Mouse (Mus musculus): Measurements from ENCODE around the gene Maco1. TPM values are rescaled to one million over a fixed set of nuclear protein-coding genes. Genes with fewer than 3 reads are reported as not detected.

Gene Maco1
- polyA plus RNA-seq, 1 experiment from 2014 or later = 19.0 TPM

DNA sequence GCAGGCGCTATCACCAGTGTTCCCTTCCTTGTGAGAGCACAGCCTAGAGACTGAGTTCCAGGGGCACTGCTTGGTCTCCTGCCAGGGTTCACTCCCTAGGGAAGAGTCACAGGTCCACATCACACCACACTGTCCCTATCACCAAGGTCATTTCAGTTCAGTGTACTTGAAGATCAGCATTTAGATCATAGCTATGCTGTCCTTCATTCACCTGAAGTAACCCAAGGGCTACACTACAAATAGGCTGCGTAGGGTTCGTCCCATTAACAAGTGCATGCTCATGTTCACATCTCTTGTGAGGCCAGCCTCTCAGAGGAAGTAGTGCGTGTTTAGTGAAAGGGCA, 38.9 kb downstream of the Maco1 start:
- Histone ChIP-seq H3K9me3 (ENCODE audit: control insufficient read depth) (no peaks in the 10 kb centered on the region), H3K9ac (ENCODE audit: low read depth, low read length) (no peak overlapping the region), H3K27me3 (replicated peaks; ENCODE audit: control insufficient read depth, insufficient read depth, low read length) (no peaks in the 10 kb centered on the region), H3K4me3 (ENCODE audit: low read depth, low read length) (no peak overlapping the region), H3K36me3 (ENCODE audit: control insufficient read depth, insufficient read depth) (peaks cover 29% of the 10 kb centered on the region), H3K4me2 (replicated peaks; ENCODE audit: low read depth) (0 out of 2 replicates have a peak overlapping the region, but pooled peaks have one; percentile 32), H3K27ac (ENCODE audit: low read depth, low read length) (peak overlapping the region; percentile 90), H3K4me1 (replicated peaks; ENCODE audit: control insufficient read depth, insufficient read depth, low read length) (no peaks in the 10 kb centered on the region)
- WGBS = 61% methylated on average over 4 of the region's 4 CpGs
- TF ChIP-seq CTCF (IDR thresholded peaks at IDR 0.05; ENCODE audit: low read depth) = no peak
- ATAC-seq = peak; percentile 87

DNA sequence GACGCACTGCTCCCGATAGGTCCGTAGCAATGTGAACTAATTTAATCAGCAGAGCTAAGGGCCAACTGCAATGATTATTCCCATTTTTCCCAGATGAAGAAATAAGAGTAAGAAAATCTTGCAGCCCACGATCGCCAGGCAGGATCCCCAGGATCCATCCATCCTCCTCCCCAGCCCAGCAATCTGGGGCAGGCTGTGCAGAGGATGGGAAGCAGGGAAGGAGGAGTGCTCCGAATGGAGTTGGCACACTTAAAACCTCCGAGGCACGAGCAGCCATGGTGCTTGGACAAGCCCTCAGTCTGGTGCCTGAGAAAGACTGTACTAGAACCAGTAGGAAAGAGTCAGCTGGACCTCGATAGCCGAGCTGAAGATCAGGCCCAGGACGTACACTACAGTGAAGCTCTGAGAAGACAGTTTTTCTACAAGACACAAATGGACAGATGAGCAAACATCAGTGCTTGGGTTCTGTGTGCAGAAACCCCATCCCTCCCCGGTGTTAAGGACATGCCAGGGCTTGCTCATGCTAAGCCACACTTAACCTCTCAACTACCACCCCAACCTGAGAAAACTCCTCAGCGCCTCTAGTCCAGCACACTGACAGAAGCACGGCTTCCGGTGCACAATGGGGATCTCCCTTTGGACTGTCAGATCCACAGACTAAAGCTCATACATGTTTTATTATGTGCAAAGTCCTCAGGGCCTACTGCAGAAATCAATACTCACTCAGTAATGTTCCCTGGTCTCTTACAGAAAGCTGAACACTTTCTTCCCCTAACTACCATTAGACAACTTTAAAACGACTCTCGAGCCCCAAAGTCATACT, 39.5 kb downstream of the Maco1 start:
- no peak for TF ChIP-seq CTCF (IDR thresholded peaks at IDR 0.05; ENCODE audit: low read depth)

DNA sequence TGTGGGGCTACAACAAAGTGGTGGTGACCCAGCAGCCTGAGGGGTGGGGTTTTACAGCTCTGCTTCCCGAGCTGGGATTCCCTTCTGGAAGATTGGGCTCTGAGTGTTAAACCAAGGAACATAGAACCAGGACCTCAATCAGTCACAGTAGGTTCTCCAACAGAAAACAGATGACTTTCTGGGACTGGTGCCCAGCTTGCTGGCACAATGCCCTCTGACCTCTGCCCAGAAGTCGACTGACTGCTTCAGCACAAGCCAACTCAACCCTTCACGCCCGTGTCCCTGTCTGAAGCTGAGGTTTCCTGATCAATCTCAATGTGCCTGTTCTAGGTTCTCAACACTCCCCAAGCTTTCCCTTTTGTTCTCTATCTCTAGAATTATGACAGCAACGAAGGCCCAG, 48.4 kb downstream of the Maco1 start:
- Histone ChIP-seq H3K4me3 (ENCODE audit: low read depth, low read length) (no peak overlapping the region), H3K36me3 (ENCODE audit: control insufficient read depth, insufficient read depth) (peaks cover 64% of the 10 kb centered on the region), H3K4me1 (replicated peaks; ENCODE audit: control insufficient read depth, insufficient read depth, low read length) (peaks cover 4% of the 10 kb centered on the region; the same call in 1 of the 2 replicates), H3K9me3 (ENCODE audit: control insufficient read depth) (no peaks in the 10 kb centered on the region), H3K27ac (ENCODE audit: low read depth, low read length) (no peak overlapping the region), H3K9ac (ENCODE audit: low read depth, low read length) (no peak overlapping the region), H3K27me3 (replicated peaks; ENCODE audit: control insufficient read depth, insufficient read depth, low read length) (no peaks in the 10 kb centered on the region), H3K4me2 (replicated peaks; ENCODE audit: low read depth) (no peak overlapping the region)
- 47% methylated on average over 5 of the region's 5 CpGs for WGBS
- TF ChIP-seq CTCF (IDR thresholded peaks at IDR 0.05; ENCODE audit: low read depth) = no peak
- ATAC-seq = no peak

More for the DNA sequence above, 39.5 kb downstream of the Maco1 start:
- 75% methylated on average over 17 of the region's 17 CpGs for WGBS
- Histone ChIP-seq H3K9ac (ENCODE audit: low read depth, low read length) (no peak overlapping the region), H3K36me3 (ENCODE audit: control insufficient read depth, insufficient read depth) (peaks cover 34% of the 10 kb centered on the region), H3K27ac (ENCODE audit: low read depth, low read length) (peak overlapping the region; percentile 90), H3K9me3 (ENCODE audit: control insufficient read depth) (no peaks in the 10 kb centered on the region), H3K4me1 (replicated peaks; ENCODE audit: control insufficient read depth, insufficient read depth, low read length) (no peaks in the 10 kb centered on the region), H3K4me2 (replicated peaks; ENCODE audit: low read depth) (0 out of 2 replicates have a peak overlapping the region, but pooled peaks have one; percentile 32), H3K4me3 (ENCODE audit: low read depth, low read length) (no peak overlapping the region), H3K27me3 (replicated peaks; ENCODE audit: control insufficient read depth, insufficient read depth, low read length) (no peaks in the 10 kb centered on the region)
- ATAC-seq = peak; percentile 94

DNA sequence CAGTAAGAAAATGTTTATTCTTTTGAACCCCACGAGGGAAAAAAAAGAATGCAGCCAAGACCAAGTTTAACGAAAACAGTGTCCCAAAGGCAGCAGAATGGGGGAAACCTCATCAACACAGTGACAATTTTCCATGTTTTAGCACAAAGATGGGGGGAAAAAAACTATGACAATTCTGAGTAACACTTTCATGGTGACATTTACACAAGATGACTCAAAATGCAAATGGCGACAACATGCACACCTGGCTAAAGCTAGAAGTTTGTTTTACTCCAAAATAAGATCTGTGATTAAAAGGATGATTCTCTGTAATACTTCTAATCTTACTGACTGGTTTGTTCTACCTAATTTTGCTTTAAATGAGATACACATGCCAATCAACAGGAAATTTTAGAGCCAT, 50.4 kb downstream of the Maco1 start:
- no peak overlapping the region for H3K4me3 ChIP-seq (ENCODE audit: low read depth, low read length)
- no peak for ATAC-seq
- WGBS = 81% methylated on average over 3 of the region's 3 CpGs
- no peak for TF ChIP-seq CTCF (IDR thresholded peaks at IDR 0.05; ENCODE audit: low read depth)
- no peak overlapping the region for H3K9ac ChIP-seq (ENCODE audit: low read depth, low read length)
- H3K27ac ChIP-seq (ENCODE audit: low read depth, low read length) = no peak overlapping the region
- H3K4me2 ChIP-seq (replicated peaks; ENCODE audit: low read depth) = no peak overlapping the region
- H3K9me3 ChIP-seq (ENCODE audit: control insufficient read depth) = no peaks in the 10 kb centered on the region
- peaks cover 45% of the 10 kb centered on the region for H3K36me3 ChIP-seq (ENCODE audit: control insufficient read depth, insufficient read depth)
- peaks cover 8% of the 10 kb centered on the region; the same call in 1 of the 2 replicates for H3K4me1 ChIP-seq (replicated peaks; ENCODE audit: control insufficient read depth, insufficient read depth, low read length)
- no peaks in the 10 kb centered on the region for H3K27me3 ChIP-seq (replicated peaks; ENCODE audit: control insufficient read depth, insufficient read depth, low read length)

DNA sequence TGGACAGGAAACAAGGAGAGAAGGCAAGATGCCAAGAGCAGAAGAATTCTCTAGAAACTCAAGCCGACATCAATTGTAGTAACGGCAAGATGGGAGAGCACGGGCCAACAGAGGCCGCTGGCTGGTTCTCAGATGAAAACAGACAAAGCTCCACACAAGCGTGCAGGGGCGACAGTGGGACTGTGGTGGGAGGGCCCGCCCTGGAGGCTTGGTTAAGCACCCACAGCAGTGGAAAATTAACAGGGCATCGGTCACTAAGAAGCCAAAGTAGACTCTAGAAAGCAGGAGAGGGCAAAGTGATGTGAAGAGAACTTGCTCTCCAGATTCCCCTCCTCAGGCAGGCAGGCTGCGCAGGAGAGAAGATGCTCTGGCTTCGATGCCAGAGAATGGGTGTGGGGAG, 51.0 kb downstream of the Maco1 start:
- no peak overlapping the region for H3K27ac ChIP-seq (ENCODE audit: low read depth, low read length)
- no peak overlapping the region for H3K4me2 ChIP-seq (replicated peaks; ENCODE audit: low read depth)
- H3K9me3 ChIP-seq (ENCODE audit: control insufficient read depth) = no peaks in the 10 kb centered on the region
- TF ChIP-seq CTCF (IDR thresholded peaks at IDR 0.05; ENCODE audit: low read depth) = no peak
- H3K4me3 ChIP-seq (ENCODE audit: low read depth, low read length) = no peak overlapping the region
- ATAC-seq = no peak
- no peaks in the 10 kb centered on the region for H3K27me3 ChIP-seq (replicated peaks; ENCODE audit: control insufficient read depth, insufficient read depth, low read length)
- peaks cover 8% of the 10 kb centered on the region; the same call in 1 of the 2 replicates for H3K4me1 ChIP-seq (replicated peaks; ENCODE audit: control insufficient read depth, insufficient read depth, low read length)
- 87% methylated on average over 10 of the region's 10 CpGs for WGBS
- peaks cover 44% of the 10 kb centered on the region for H3K36me3 ChIP-seq (ENCODE audit: control insufficient read depth, insufficient read depth)
- H3K9ac ChIP-seq (ENCODE audit: low read depth, low read length) = no peak overlapping the region

DNA sequence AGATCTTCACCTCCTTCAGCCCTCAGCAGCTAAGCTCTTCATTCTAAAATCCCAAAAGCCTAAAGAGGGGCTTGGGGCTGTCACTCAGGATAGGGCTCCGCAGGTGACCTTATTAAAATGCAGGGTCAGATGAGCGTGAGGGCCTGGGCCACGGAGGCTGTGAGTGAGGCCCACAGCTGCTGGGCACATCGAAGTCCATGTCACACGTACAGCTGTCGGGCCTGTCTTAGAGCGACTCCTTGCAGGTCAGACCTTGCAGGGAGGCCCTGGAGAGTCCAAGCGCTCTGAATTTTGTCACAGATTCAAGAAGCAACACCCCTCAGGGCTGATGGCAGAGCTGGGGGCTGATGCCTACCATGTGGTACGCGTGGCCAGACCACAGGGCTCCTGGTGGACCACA, 52.5 kb downstream of the Maco1 start:
- Histone ChIP-seq H3K4me3 (ENCODE audit: low read depth, low read length) (no peak overlapping the region), H3K9ac (ENCODE audit: low read depth, low read length) (no peak overlapping the region), H3K9me3 (ENCODE audit: control insufficient read depth) (no peaks in the 10 kb centered on the region), H3K27me3 (replicated peaks; ENCODE audit: control insufficient read depth, insufficient read depth, low read length) (no peaks in the 10 kb centered on the region), H3K4me1 (replicated peaks; ENCODE audit: control insufficient read depth, insufficient read depth, low read length) (peaks cover 8% of the 10 kb centered on the region; the same call in 1 of the 2 replicates), H3K4me2 (replicated peaks; ENCODE audit: low read depth) (no peak overlapping the region), H3K27ac (ENCODE audit: low read depth, low read length) (no peak overlapping the region), H3K36me3 (ENCODE audit: control insufficient read depth, insufficient read depth) (peaks cover 30% of the 10 kb centered on the region)
- WGBS = 80% methylated on average over 10 of the region's 10 CpGs
- no peak for TF ChIP-seq CTCF (IDR thresholded peaks at IDR 0.05; ENCODE audit: low read depth)
- ATAC-seq = no peak
